Mouse (Mus musculus): ENCODE data around the gene Rin3. TPM values are rescaled to one million over a fixed set of nuclear protein-coding genes. Genes with fewer than 3 reads are reported as not detected.

Rin3 gene
- total RNA-seq (2014; fragmentation: Nextera tagmentation), result 30.2 and 32.2 TPM in 2 replicates
- 4.5 and 14.7 TPM in 2 replicates for total RNA-seq (2017)

GRCm38 (mm10) chr12:102282763-102283482 lies at the start of gene Rin3:
Rin3 (plus strand) TSS chr12:102283048.
- peak; percentile 29; the same call in 1 of the 2 replicates for ATAC-seq (replicated peaks; ENCODE audit: low FRiP score, low TSS enrichment, poor library complexity, severe bottlenecking)

GRCm38 (mm10) chr12:102235551-102235950 lies 47.3 kb upstream of the Rin3 start:
- no peak for ATAC-seq (replicated peaks; ENCODE audit: low FRiP score, low TSS enrichment, poor library complexity, severe bottlenecking)

- no peak for ATAC-seq (replicated peaks; ENCODE audit: low FRiP score, low TSS enrichment, poor library complexity, severe bottlenecking)
These were observed 46.5 kb upstream of the Rin3 start for GRCm38 (mm10) chr12:102236317-102236716.

GRCm38 (mm10) chr12:102242076-102242722 lies 40.6 kb upstream of the Rin3 start:
- no peak for ATAC-seq (replicated peaks; ENCODE audit: low FRiP score, low TSS enrichment, poor library complexity, severe bottlenecking)

GRCm38 (mm10) chr12:102243915-102244314 lies 38.9 kb upstream of the Rin3 start:
- ATAC-seq (replicated peaks; ENCODE audit: low FRiP score, low TSS enrichment, poor library complexity, severe bottlenecking), result no peak

- ATAC-seq (replicated peaks; ENCODE audit: low FRiP score, low TSS enrichment, poor library complexity, severe bottlenecking), result no peak
These were observed 36.6 kb upstream of the Rin3 start for GRCm38 (mm10) chr12:102246226-102246625.

GRCm38 (mm10) chr12:102248104-102248503 lies 34.7 kb upstream of the Rin3 start:
- ATAC-seq (replicated peaks; ENCODE audit: low FRiP score, low TSS enrichment, poor library complexity, severe bottlenecking), result no peak

- ATAC-seq (replicated peaks; ENCODE audit: low FRiP score, low TSS enrichment, poor library complexity, severe bottlenecking), result no peak
These were observed 32.5 kb upstream of the Rin3 start for GRCm38 (mm10) chr12:102250316-102250715.

- ATAC-seq (replicated peaks; ENCODE audit: low FRiP score, low TSS enrichment, poor library complexity, severe bottlenecking), result peak; percentile 38; the same call in 1 of the 2 replicates
These were observed 31.8 kb upstream of the Rin3 start for GRCm38 (mm10) chr12:102251070-102251469.

GRCm38 (mm10) chr12:102251985-102252384 lies 30.9 kb upstream of the Rin3 start:
- ATAC-seq (replicated peaks; ENCODE audit: low FRiP score, low TSS enrichment, poor library complexity, severe bottlenecking), result no peak

- ATAC-seq (replicated peaks; ENCODE audit: low FRiP score, low TSS enrichment, poor library complexity, severe bottlenecking), result no peak
These were observed 30.3 kb upstream of the Rin3 start for GRCm38 (mm10) chr12:102252525-102252924.

- ATAC-seq (replicated peaks; ENCODE audit: low FRiP score, low TSS enrichment, poor library complexity, severe bottlenecking), result no peak
These were observed 27.8 kb upstream of the Rin3 start for GRCm38 (mm10) chr12:102255012-102255411.

GRCm38 (mm10) chr12:102258522-102259112 lies 24.2 kb upstream of the Rin3 start:
- ATAC-seq (replicated peaks; ENCODE audit: low FRiP score, low TSS enrichment, poor library complexity, severe bottlenecking), result peak; percentile 93

GRCm38 (mm10) chr12:102261933-102262396 lies 20.9 kb upstream of the Rin3 start:
- no peak for ATAC-seq (replicated peaks; ENCODE audit: low FRiP score, low TSS enrichment, poor library complexity, severe bottlenecking)

- ATAC-seq (replicated peaks; ENCODE audit: low FRiP score, low TSS enrichment, poor library complexity, severe bottlenecking), result no peak
These were observed 20.0 kb upstream of the Rin3 start for GRCm38 (mm10) chr12:102262809-102263208.

GRCm38 (mm10) chr12:102263249-102263648 lies 19.6 kb upstream of the Rin3 start:
- ATAC-seq (replicated peaks; ENCODE audit: low FRiP score, low TSS enrichment, poor library complexity, severe bottlenecking), result no peak

GRCm38 (mm10) chr12:102266433-102266832 lies 16.4 kb upstream of the Rin3 start:
- no peak for ATAC-seq (replicated peaks; ENCODE audit: low FRiP score, low TSS enrichment, poor library complexity, severe bottlenecking)

- ATAC-seq (replicated peaks; ENCODE audit: low FRiP score, low TSS enrichment, poor library complexity, severe bottlenecking), result no peak
These were observed 13.7 kb upstream of the Rin3 start for GRCm38 (mm10) chr12:102269144-102269543.

- ATAC-seq (replicated peaks; ENCODE audit: low FRiP score, low TSS enrichment, poor library complexity, severe bottlenecking), result no peak
These were observed 12.0 kb upstream of the Rin3 start for GRCm38 (mm10) chr12:102270776-102271405.

GRCm38 (mm10) chr12:102271447-102271846 lies 11.4 kb upstream of the Rin3 start:
- no peak for ATAC-seq (replicated peaks; ENCODE audit: low FRiP score, low TSS enrichment, poor library complexity, severe bottlenecking)
